10 mouse cellular contexts compared by ENCODE assay signal in the genomic region with DNA sequence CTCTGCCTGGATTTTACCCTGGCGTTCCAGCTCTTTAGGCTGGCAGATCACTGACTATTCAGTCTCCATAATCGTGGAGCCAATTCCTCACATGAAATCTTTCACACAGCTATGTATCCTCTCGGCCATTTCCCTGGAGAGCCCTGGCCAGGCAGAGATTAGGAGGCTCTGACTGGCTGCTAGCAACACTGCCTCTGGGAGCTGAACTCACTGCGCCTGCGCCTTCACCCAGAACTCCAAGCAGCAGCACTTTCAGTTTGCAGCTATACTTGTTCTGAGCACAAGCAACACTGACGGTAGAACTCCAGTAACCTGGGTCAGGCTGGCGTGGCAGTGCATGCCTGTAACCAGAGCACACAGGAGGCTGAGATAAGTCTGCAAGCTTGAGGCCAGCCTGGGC. TPM values are rescaled to one million over a fixed set of nuclear protein-coding genes. Genes with fewer than 3 reads are reported as not detected.
A peak's percentile ranks its signal among the peaks of the same experiment; 100 is the strongest.
DNase-seq lines count a peak whose midpoint lies in the region; ATAC-seq lines count a peak whose summit lies in the region.
"Had no signal": no experiment of that assay in that cellular context is flagged by ENCODE, and none has a peak within 500 bp of the region (broad histone marks: within the 10 kb centered on the region; RNA-seq: fewer than 3 reads in every experiment).

No protein-coding gene starts in this region.

- H3K9ac ChIP-seq in lung, embryonic 16.5 days (ENCODE audit: low read length), result 0 out of 2 replicates have a peak overlapping the region, but pooled peaks have one; percentile 3
- H3K9ac ChIP-seq in liver, embryonic 16.5 days (ENCODE audit: low read depth, low read length), result no peak overlapping the region; the same call in 1 of the 2 replicates

- no peak overlapping the region for H3K27ac ChIP-seq in lung, embryonic 16.5 days (ENCODE audit: low read length)
- peak overlapping the region; percentile 54 for H3K27ac ChIP-seq in liver, embryonic 16.5 days (ENCODE audit: low read length)

- no peak for ATAC-seq in lung, embryonic 16.5 days (ENCODE audit: low read depth)
- ATAC-seq in erythroblast, adult 5-6 weeks (replicated peaks; ENCODE audit: low FRiP score, poor library complexity, severe bottlenecking), result 0 out of 2 replicates have a peak, but pooled peaks have one; percentile 24
- no peak for ATAC-seq in liver, embryonic 16.5 days (ENCODE audit: low read depth)

- H3K4me1 ChIP-seq in lung, embryonic 16.5 days (replicated peaks; ENCODE audit: control insufficient read depth, insufficient read depth, low read length), result peaks cover 41% of the 10 kb centered on the region
- H3K4me1 ChIP-seq in liver, embryonic 16.5 days (ENCODE audit: control insufficient read depth, low read depth, low read length), result peaks cover 45% of the 10 kb centered on the region

- H3K36me3 ChIP-seq in lung, embryonic 16.5 days (ENCODE audit: control insufficient read depth, insufficient read depth, low read length), result no peaks in the 10 kb centered on the region
- H3K36me3 ChIP-seq in liver, embryonic 16.5 days (ENCODE audit: control insufficient read depth, insufficient read depth), result no peaks in the 10 kb centered on the region

- H3K9me3 ChIP-seq in lung, embryonic 16.5 days (ENCODE audit: control insufficient read depth, low read length), result no peaks in the 10 kb centered on the region
- no peaks in the 10 kb centered on the region for H3K9me3 ChIP-seq in liver, embryonic 16.5 days (replicated peaks; ENCODE audit: control insufficient read depth, low read length)

- H3K27me3 ChIP-seq in lung, embryonic 16.5 days (ENCODE audit: control insufficient read depth, insufficient read depth, low read depth, low read length), result no peaks in the 10 kb centered on the region
- H3K27me3 ChIP-seq in liver, embryonic 16.5 days (ENCODE audit: control insufficient read depth, insufficient read depth, low read depth, low read length), result no peaks in the 10 kb centered on the region

- H3K4me2 ChIP-seq in lung, embryonic 16.5 days (ENCODE audit: low read depth, low read length), result no peak overlapping the region
- H3K4me2 ChIP-seq in liver, embryonic 16.5 days (ENCODE audit: low read depth, low read length), result 0 out of 2 replicates have a peak overlapping the region, but pooled peaks have one; percentile 5

- no peak for DNase-seq in lung, postnatal 14 days
- DNase-seq in heart, postnatal 4 days, result peak; percentile 81
- no peak for DNase-seq in left cerebral cortex, adult 8-10 months (ENCODE audit: low spot score in 2 of 2)
- no peak for DNase-seq in urinary bladder, postnatal 25 days (ENCODE audit: low spot score)
- no peak for DNase-seq in Muller cell, postnatal 12 days (ENCODE audit: inconsistent ontology term)

- WGBS in lung, embryonic 16.5 days, result 70% methylated on average over 7 of the region's 7 CpGs
- 43% methylated on average over 7 of the region's 7 CpGs for WGBS in liver, embryonic 16.5 days (ENCODE audit: insufficient replicate concordance)

- no peak overlapping the region for H3K4me3 ChIP-seq in lung, embryonic 16.5 days (ENCODE audit: low read length)
- no peak overlapping the region for H3K4me3 ChIP-seq in liver, embryonic 16.5 days (ENCODE audit: low read depth, low read length)
- H3K4me3 ChIP-seq: erythroblast, embryonic 14.5 days; myocyte had no signal

RNA-seq across cellular contexts. Expression of a gene that starts 32.1 kb away (rescaled TPM):
- 8.4 and 8.5 TPM in 2 replicates for polyA plus RNA-seq in lung, embryonic 16.5 days (2015; fragmentation: Nextera tagmentation; extraction: Ambion mirVana)
- 12.1 and 16.1 TPM in 2 replicates for total RNA-seq in erythroblast, adult 5-6 weeks (2015; ENCODE audit: low replicate concordance)
- total RNA-seq in erythroblast, adult 5-6 weeks (2017; ENCODE audit: low replicate concordance), result 9.9 and 11.5 TPM in 2 replicates
- total RNA-seq in heart, postnatal 4 days (2021), result 10 to 100 TPM; 85.9 to 86.8 TPM
- 1.9 and 2.4 TPM in 2 replicates for polyA plus RNA-seq in liver, embryonic 16.5 days (2015; fragmentation: Nextera tagmentation; extraction: Ambion mirVana)
- 10 to 100 TPM; 82.0 to 85.9 (median 83.8) TPM for total RNA-seq in left cerebral cortex, adult 8-10 months (2022)

Comparison
In these comparisons a context has a peak if more than half of its experiments do, and no peak if none do; other contexts are left out.
1. RNA of a gene that starts 32.1 kb away (total RNA-seq): 85.9 to 86.8 TPM in heart, postnatal 4 days and 82.0 to 85.9 TPM in left cerebral cortex, adult 8-10 months; 9.9 to 16.1 TPM in erythroblast, adult 5-6 weeks; every median in the first group is over 4 times any median in the second.